Mouse (Mus musculus): ENCODE results near the gene Tmem243. TPM values are rescaled to one million over a fixed set of nuclear protein-coding genes. Genes with fewer than 3 reads are reported as not detected.

Gene Tmem243
- polyA plus RNA-seq (2017; shearing (Covaris generic)): 181 TPM

GRCm38 (mm10) chr5:9100207-9100848, at the start of gene Tmem243:
TSS of gene Tmem243 (plus strand) at chr5:9100668.

GRCm38 (mm10) chr5:9161456-9162041, 61.1 kb downstream of the Tmem243 start, which contains the start of gene Dmtf1:
TSS of gene Dmtf1 (minus strand) at chr5:9161776.

Other genes starting within 250 kb of the Tmem243 start
- gene Abcb4, start 207.0 kb upstream of the Tmem243 start, polyA plus RNA-seq (2017; shearing (Covaris generic)): not detected
- gene Crot, start 103.3 kb upstream of the Tmem243 start, polyA plus RNA-seq (2017; shearing (Covaris generic)): 82.4 TPM
- 71.2 TPM for gene Dmtf1, start 61.1 kb downstream of the Tmem243 start, polyA plus RNA-seq (2017; shearing (Covaris generic))
- gene 9330182L06Rik, start 165.4 kb downstream of the Tmem243 start, polyA plus RNA-seq (2017; shearing (Covaris generic)): 0.22 TPM